Mouse (Mus musculus) mouse trophoblast stem cell (cell line): ENCODE measurements at regions not wholly inside any gene's neighbourhood (a gene's known extent, or its start where the extent isn't known, plus 50 kb on each side); places are given as distances from the start of the nearest gene placed in this dataset.

Experiments
- in situ Hi-C, 2 experiments: fragments of 300-500 bp; cut with MseI, MboI; formaldehyde crosslinking; loops; 2 replicates in 1 of 2; 3 replicates in 1 of 2; pipeline ENCODE4 v1.15.1; 2025

GRCm38 (mm10) chr8:31746855-31747254 lies 1681.7 kb upstream of the 5930422O12Rik start:
- in situ Hi-C loops = no loop called here

DNA sequence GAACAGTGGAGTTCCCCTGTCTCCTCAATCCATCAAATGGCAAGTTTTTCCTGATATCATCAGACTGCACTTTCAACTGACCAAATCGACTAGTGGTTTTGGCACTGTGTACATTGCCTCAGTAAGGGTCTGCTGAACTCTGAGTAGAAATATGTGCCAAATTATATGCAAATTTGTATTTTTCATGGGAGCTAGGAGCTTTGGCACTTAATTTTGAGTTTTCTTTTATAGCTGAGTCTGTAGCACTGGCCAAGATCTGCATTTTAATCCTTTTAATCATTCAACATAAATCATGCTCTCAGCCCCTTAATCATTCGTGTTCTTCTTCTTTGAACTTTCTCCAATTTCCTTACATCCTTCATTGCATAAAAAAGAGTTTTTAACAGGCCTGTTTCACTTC lies 1678.5 kb upstream of the 5930422O12Rik start:
- in situ Hi-C loops = no loop called here

- in situ Hi-C loops = no loop called here
These were observed 1677.9 kb upstream of the 5930422O12Rik start for GRCm38 (mm10) chr8:31750482-31751126.

- in situ Hi-C loops = no loop called here
These were observed 1672.8 kb upstream of the 5930422O12Rik start for GRCm38 (mm10) chr8:31755737-31756136.

- in situ Hi-C loops = no loop called here
These were observed 1666.4 kb upstream of the 5930422O12Rik start for GRCm38 (mm10) chr8:31762091-31762490.
